Mouse (Mus musculus) MEL (cell line): ENCODE data around the gene Ctsa. TPM values are rescaled to one million over a fixed set of nuclear protein-coding genes. Genes with fewer than 3 reads are reported as not detected.
A peak's percentile ranks its signal among the peaks of the same experiment; 100 is the strongest.

Source experiments
- DNase-seq: peaks from one replicate; pipeline ENCODE4 v3.0.0; 2011; ENCODE audit warnings: low read depth, low spot score
- H3K27ac ChIP-seq: 2 replicates; pipeline ENCODE4 v1.5.1; 2012; ENCODE audit warnings: low read depth, mild to moderate bottlenecking, control low read depth, low read length, moderate library complexity; ENCODE audit not compliant: control insufficient read depth
- H3K27me3 ChIP-seq, 2 experiments: fragments of 150-350 bp in 1 of 2; sonication (generic) in 1 of 2; 2 replicates each; pipeline ENCODE4 v1.6.1; 2012; ENCODE audit warnings: low read length in 2 of 2, mild to moderate bottlenecking in 2 of 2, improper control_type of control experiment in 1 of 2, moderate library complexity in 1 of 2; ENCODE audit not compliant: insufficient read depth in 2 of 2, control insufficient read depth in 1 of 2
- H3K36me3 ChIP-seq, 2 experiments: 2 replicates each; pipeline ENCODE4 v1.6.1; 2012 to 2014; ENCODE audit warnings: low read length in 2 of 2, improper control_type of control experiment in 1 of 2, inconsistent platforms in 1 of 2, mild to moderate bottlenecking in 1 of 2; ENCODE audit not compliant: insufficient read depth in 2 of 2, control insufficient read depth in 1 of 2
- H3K4me1 ChIP-seq, 2 experiments: fragments of 150-350 bp in 1 of 2; sonication (generic) in 1 of 2; 2 replicates each; pipeline ENCODE4 v1.6.1; 2012; ENCODE audit warnings: low read length in 2 of 2, improper control_type of control experiment in 1 of 2, mild to moderate bottlenecking in 1 of 2; ENCODE audit not compliant: insufficient read depth in 2 of 2, control insufficient read depth in 1 of 2
- H3K4me3 ChIP-seq, 2 experiments: fragments of 150-350 bp in 1 of 2; sonication (generic) in 1 of 2; 2 replicates each; pipeline ENCODE4 v1.5.1; 2012; ENCODE audit warnings: low read depth in 2 of 2, low read length in 2 of 2, mild to moderate bottlenecking in 2 of 2, moderate library complexity in 2 of 2, control low read depth in 1 of 2, improper control_type of control experiment in 1 of 2; ENCODE audit not compliant: control insufficient read depth in 1 of 2, insufficient read depth in 1 of 2
- H3K79me2 ChIP-seq: 2 replicates; pipeline ENCODE4 v1.6.1; 2012; ENCODE audit warnings: mild to moderate bottlenecking, low read length, moderate library complexity; ENCODE audit not compliant: control insufficient read depth, poor library complexity, insufficient read depth
- H3K9ac ChIP-seq: 2 replicates; pipeline ENCODE4 v1.6.1; 2012; ENCODE audit warnings: low read depth, mild to moderate bottlenecking, control low read depth, low read length, moderate library complexity; ENCODE audit not compliant: control insufficient read depth, poor library complexity, severe bottlenecking
- H3K9me3 ChIP-seq: fragments of 150-350 bp; sonication (generic); replicated peaks from 2 replicates; pipeline ENCODE4 v1.6.1; 2012; ENCODE audit warnings: mild to moderate bottlenecking, low read length, improper control_type of control experiment, moderate library complexity; ENCODE audit not compliant: insufficient read depth
- CHD1 ChIP-seq: IDR thresholded peaks from 2 replicates; pipeline ENCODE4 v1.6.1; 2012; ENCODE audit warnings: low read depth, mild to moderate bottlenecking, inconsistent platforms, low read length, improper control_type of control experiment
- CHD2 ChIP-seq: IDR thresholded peaks from 2 replicates; pipeline ENCODE4 v1.6.1; 2011; ENCODE audit warnings: low read length, improper control_type of control experiment
- E2F4 ChIP-seq: IDR thresholded peaks from 2 replicates; pipeline ENCODE4 v1.6.1; 2011; ENCODE audit warnings: low read depth, low read length, improper control_type of control experiment, borderline replicate concordance
- EP300 ChIP-seq, 2 experiments: IDR thresholded peaks; 2 replicates each; pipeline ENCODE4 v1.6.1; 2011; ENCODE audit warnings: improper control_type of control experiment in 2 of 2, low read length in 2 of 2, low read depth in 1 of 2, mild to moderate bottlenecking in 1 of 2
- ETS1 ChIP-seq: IDR thresholded peaks from 2 replicates; pipeline ENCODE4 v1.6.1; 2012; ENCODE audit warnings: low read depth, mild to moderate bottlenecking, inconsistent platforms, low read length, improper control_type of control experiment, moderate library complexity
- GABPA ChIP-seq: IDR thresholded peaks from 2 replicates; pipeline ENCODE4 v1.6.1; 2012; ENCODE audit warnings: low read depth, mild to moderate bottlenecking, inconsistent platforms, low read length, improper control_type of control experiment, moderate library complexity
- GATA1 ChIP-seq: IDR thresholded peaks from 2 replicates; pipeline ENCODE4 v1.6.1; 2011; ENCODE audit warnings: low read depth, low read length, improper control_type of control experiment
- HCFC1 ChIP-seq: IDR thresholded peaks from 2 replicates; pipeline ENCODE4 v1.6.1; 2012; ENCODE audit warnings: low read depth, mild to moderate bottlenecking, inconsistent platforms, low read length, improper control_type of control experiment, moderate library complexity
- MAFK ChIP-seq: IDR thresholded peaks from 2 replicates; pipeline ENCODE4 v1.6.1; 2011; ENCODE audit warnings: low read depth, mild to moderate bottlenecking, low read length, improper control_type of control experiment, borderline replicate concordance
- MAZ ChIP-seq: IDR thresholded peaks from 2 replicates; pipeline ENCODE4 v1.6.1; 2012; ENCODE audit warnings: low read depth, mild to moderate bottlenecking, inconsistent platforms, low read length, improper control_type of control experiment
- MEF2A ChIP-seq: IDR thresholded peaks from 2 replicates; pipeline ENCODE4 v1.6.1; 2014; ENCODE audit warnings: low read depth, mild to moderate bottlenecking, inconsistent platforms, low read length, improper control_type of control experiment; ENCODE audit not compliant: poor library complexity, insufficient replicate concordance, severe bottlenecking; ENCODE audit errors: extremely low read depth
- MYC ChIP-seq: IDR thresholded peaks from 2 replicates; pipeline ENCODE4 v1.6.1; 2011; ENCODE audit warnings: low read depth, mild to moderate bottlenecking, low read length, improper control_type of control experiment, moderate library complexity
- POLR2A ChIP-seq, 2 experiments: IDR thresholded peaks; 2 replicates each; pipeline ENCODE4 v1.6.1; 2011 to 2012; ENCODE audit warnings: low read length in 2 of 2, mild to moderate bottlenecking in 2 of 2, control low read depth in 1 of 2, improper control_type of control experiment in 1 of 2, low read depth in 1 of 2, moderate library complexity in 1 of 2; ENCODE audit not compliant: control insufficient read depth in 1 of 2, insufficient read depth in 1 of 2, poor library complexity in 1 of 2
- POLR2AphosphoS2 ChIP-seq: IDR thresholded peaks from 2 replicates; pipeline ENCODE4 v1.6.1; 2011; ENCODE audit warnings: low read length, improper control_type of control experiment
- POLR2AphosphoS5 ChIP-seq: IDR thresholded peaks from 2 replicates; pipeline ENCODE4 v1.6.1; 2012; ENCODE audit warnings: low read depth, borderline replicate concordance, mild to moderate bottlenecking, inconsistent platforms, low read length, moderate library complexity, mixed read lengths
- SIN3A ChIP-seq: IDR thresholded peaks from 2 replicates; pipeline ENCODE4 v1.6.1; 2012; ENCODE audit warnings: low read length, improper control_type of control experiment, inconsistent platforms
- TCF12 ChIP-seq: IDR thresholded peaks from 2 replicates; pipeline ENCODE4 v1.6.1; 2014; ENCODE audit warnings: low read depth, mild to moderate bottlenecking, inconsistent platforms, low read length, improper control_type of control experiment, moderate library complexity
- USF1 ChIP-seq: IDR thresholded peaks from 2 replicates; pipeline ENCODE4 v1.6.1; 2014; ENCODE audit warnings: low read depth, mild to moderate bottlenecking, inconsistent platforms, low read length, improper control_type of control experiment, moderate library complexity
- ZC3H11A ChIP-seq: IDR thresholded peaks from 2 replicates; pipeline ENCODE4 v1.6.1; 2012; ENCODE audit warnings: low read depth, mild to moderate bottlenecking, inconsistent platforms, low read length, improper control_type of control experiment
- ZKSCAN1 ChIP-seq: IDR thresholded peaks from 2 replicates; pipeline ENCODE4 v1.6.1; 2012; ENCODE audit warnings: low read depth, mild to moderate bottlenecking, inconsistent platforms, low read length, improper control_type of control experiment, moderate library complexity
- ZMIZ1 ChIP-seq: IDR thresholded peaks from 2 replicates; pipeline ENCODE4 v1.6.1; 2012; ENCODE audit warnings: low read depth, mild to moderate bottlenecking, inconsistent platforms, low read length, improper control_type of control experiment, moderate library complexity
- polyA plus RNA-seq, 2 experiments: library from polyadenylated mRNA; stranded (reverse) in 1 of 2; unstranded in 1 of 2; fragments of >175 nt in 1 of 2; fragments of >200 nt in 1 of 2; gene quantifications; 2 replicates each; pipeline versions ENCODE4 v1.2.1 to v1.2.4; 2012; ENCODE audit warnings: low replicate concordance in 2 of 2, low read depth in 1 of 2; ENCODE audit not compliant: insufficient read length in 2 of 2, insufficient read depth in 1 of 2, missing spikeins in 1 of 2
- total RNA-seq: library from RNA; depleted of rRNA; stranded (reverse); fragments of 300-350 nt; gene quantifications from 2 replicates; pipeline ENCODE4 v1.2.3, GENCODE M21; 2012

Gene Ctsa
- total and polyA plus RNA-seq, 3 experiments, result 50.5 to 87.7 TPM; not detected in 1

DNA sequence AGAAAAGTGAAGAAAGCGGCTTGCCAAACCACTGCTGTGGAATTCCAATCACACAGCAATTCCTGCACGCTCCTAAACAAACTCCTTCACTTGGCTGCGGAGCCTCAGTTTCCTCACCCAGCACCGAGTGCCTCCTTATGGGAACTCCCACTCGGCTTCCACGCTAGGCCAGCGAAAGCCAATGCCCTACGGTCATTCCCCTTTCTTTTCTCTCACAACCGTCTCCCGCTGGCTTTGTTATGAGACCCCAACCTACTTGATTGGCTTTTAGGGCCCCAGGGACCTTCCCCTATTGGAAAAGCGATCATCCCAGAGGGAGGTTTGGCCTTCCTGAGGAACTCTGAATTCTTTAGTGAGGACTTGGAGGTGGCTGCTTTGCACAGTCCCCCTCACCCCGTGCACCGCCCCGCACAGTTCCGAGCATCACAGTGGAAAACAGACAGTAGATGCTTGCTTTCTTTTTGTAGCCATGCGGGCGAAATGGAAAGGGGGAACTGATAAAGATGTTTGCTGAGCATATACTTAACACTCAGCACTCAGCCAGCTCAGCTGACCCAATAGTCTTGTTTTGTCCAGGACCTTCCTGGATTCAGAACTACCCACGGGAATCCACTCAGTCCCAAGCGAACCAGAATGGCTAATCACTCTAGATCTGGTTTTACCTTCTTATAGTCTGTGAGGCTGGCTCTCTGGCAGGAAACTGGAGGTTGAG is 25.3 kb downstream of the Ctsa start:
- H3K4me3 ChIP-seq, result peak overlapping the region; percentile 69 to 71
- no peaks in the 10 kb centered on the region for H3K9me3 ChIP-seq
- H3K4me1 ChIP-seq, result peaks cover 10 to 26% of the 10 kb centered on the region in 2 experiments
- peaks cover 0 to 16% of the 10 kb centered on the region in 2 experiments; a peak in 2 of 4 replicates for H3K36me3 ChIP-seq
- no peaks in the 10 kb centered on the region; the same call in 1 of the 2 replicates for H3K79me2 ChIP-seq
- TF ChIP-seq POLR2A (IDR thresholded peaks at IDR 0.05; ENCODE audit: control insufficient read depth in 1 of 2, insufficient read depth in 1 of 2, low read depth in 1 of 2, low read length in 2 of 2, poor library complexity in 1 of 2), result peak in 1 of 2 experiments; percentile 10; a peak in 1 of 4 replicates
- TF ChIP-seq GATA1, result no peak
- H3K27me3 ChIP-seq, result no peaks in the 10 kb centered on the region
- H3K27ac ChIP-seq, result peak overlapping the region; percentile 28; the same call in 1 of the 2 replicates
- peak; percentile 47 for DNase-seq
- peak overlapping the region; percentile 67 for H3K9ac ChIP-seq

DNA sequence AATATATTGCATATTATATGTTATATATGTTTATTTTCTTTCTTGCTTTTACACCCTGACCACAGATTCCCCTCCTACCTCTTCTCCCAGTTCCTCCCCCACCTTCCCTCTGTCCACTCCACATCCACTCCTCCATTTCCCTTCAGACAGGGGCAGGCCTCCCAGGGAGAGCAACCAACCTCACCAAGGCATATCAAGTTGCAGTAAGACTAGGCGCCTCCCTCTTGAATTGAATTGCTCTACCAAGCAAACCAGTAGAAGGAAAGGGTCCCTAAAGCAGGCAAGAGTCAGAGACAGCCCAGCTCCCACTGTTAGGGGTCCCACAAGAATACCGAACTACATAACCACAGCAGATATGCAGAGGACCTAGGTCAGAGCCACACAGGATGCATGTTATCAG is 26.5 kb downstream of the Ctsa start:
- peak overlapping the region; percentile 13; the same call in 1 of the 2 replicates for H3K9ac ChIP-seq

DNA sequence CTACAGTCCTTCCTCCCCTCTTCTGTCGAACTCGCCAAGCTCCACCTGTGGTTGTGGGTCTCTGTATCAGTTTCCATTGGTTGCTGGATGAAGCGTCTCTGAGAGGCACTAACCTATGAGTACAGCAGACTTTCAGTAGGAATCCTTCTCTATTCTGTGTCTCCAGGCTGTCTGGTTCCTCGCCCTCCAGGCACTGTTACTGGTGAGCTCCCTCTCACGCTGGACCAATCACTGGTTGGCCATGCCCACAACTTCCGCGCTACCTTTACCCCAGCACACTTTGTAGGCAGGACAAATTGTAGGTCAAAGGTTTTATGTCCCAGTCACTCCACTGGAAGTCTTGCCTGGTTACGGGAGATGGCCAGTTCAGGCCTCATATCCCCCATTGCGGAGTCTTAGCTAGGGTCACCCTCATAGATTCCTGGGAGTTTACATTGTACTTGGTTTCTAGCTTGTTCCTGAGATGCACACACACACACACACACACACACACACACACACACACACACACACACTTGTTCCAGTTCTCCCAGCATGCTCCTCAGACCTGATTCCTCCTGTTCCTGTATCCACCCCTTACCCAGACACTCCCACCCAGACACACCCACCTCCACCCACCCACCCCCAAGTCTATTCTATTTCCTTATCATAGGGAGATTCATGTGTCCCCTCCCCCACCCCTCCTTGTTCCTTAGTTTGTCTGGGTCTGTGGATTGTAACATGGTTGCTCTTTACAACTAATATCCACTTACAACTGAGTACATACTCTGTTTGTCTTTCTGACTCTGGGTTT is 27.2 kb downstream of the Ctsa start:
- Histone ChIP-seq H3K4me3 (peak overlapping the region; percentile 17 to 39), H3K9ac (peak overlapping the region; percentile 29), H3K27ac (peak overlapping the region; percentile 64), H3K4me1 (peaks cover 17 to 36% of the 10 kb centered on the region in 2 experiments), H3K27me3 (no peaks in the 10 kb centered on the region), H3K36me3 (peaks cover 0 to 24% of the 10 kb centered on the region in 2 experiments; a peak in 2 of 4 replicates), H3K79me2 (no peaks in the 10 kb centered on the region; the same call in 1 of the 2 replicates), H3K9me3 (no peaks in the 10 kb centered on the region)
- peak; percentile 86 for DNase-seq
- no peak for TF ChIP-seq GABPA
- TF ChIP-seq E2F4, result no peak
- no peak for TF ChIP-seq USF1
- TF ChIP-seq SIN3A, result no peak
- TF ChIP-seq EP300 (IDR thresholded peaks at IDR 0.05; ENCODE audit: low read depth in 1 of 2, low read length in 2 of 2), result 0 out of 4 replicates have a peak, but pooled peaks of 1 of the 2 experiments have one; percentile 3
- no peak for TF ChIP-seq POLR2AphosphoS5
- 0 out of 2 replicates have a peak, but pooled peaks have one; percentile 31 for TF ChIP-seq ZMIZ1
- 0 out of 2 replicates have a peak, but pooled peaks have one; percentile 40 for TF ChIP-seq HCFC1
- no peak for TF ChIP-seq ZKSCAN1
- TF ChIP-seq MYC, result no peak; the same call in 1 of the 2 replicates
- no peak for TF ChIP-seq ZC3H11A
- no peak for TF ChIP-seq CHD2
- no peak for TF ChIP-seq MEF2A
- TF ChIP-seq ETS1, result peak; percentile 27; the same call in 1 of the 2 replicates
- no peak for TF ChIP-seq CHD1
- TF ChIP-seq MAFK, result no peak
- peak; percentile 48; the same call in 1 of the 2 replicates for TF ChIP-seq MAZ
- TF ChIP-seq TCF12, result 0 out of 2 replicates have a peak, but pooled peaks have one; percentile 16

More for the DNA sequence above, 26.5 kb downstream of the Ctsa start:
- no peak for TF ChIP-seq POLR2AphosphoS2
- 0 out of 4 replicates have a peak, but pooled peaks of 1 of the 2 experiments have one; percentile 4 for TF ChIP-seq EP300 (IDR thresholded peaks at IDR 0.05; ENCODE audit: low read depth in 1 of 2, low read length in 2 of 2)
- Histone ChIP-seq H3K27me3 (no peaks in the 10 kb centered on the region), H3K4me1 (peaks cover 11 to 29% of the 10 kb centered on the region in 2 experiments), H3K36me3 (peaks cover 0 to 17% of the 10 kb centered on the region in 2 experiments; a peak in 2 of 4 replicates), H3K4me3 (peak overlapping the region; percentile 12 to 39; a peak in 3 of 4 replicates), H3K9me3 (no peaks in the 10 kb centered on the region), H3K79me2 (no peaks in the 10 kb centered on the region; the same call in 1 of the 2 replicates), H3K27ac (peak overlapping the region; percentile 35)
- DNase-seq, result peak; percentile 61
